ENCODE assay signal across 22 mouse cellular contexts in genomic region chr10:42004690-42005089, GRCm38 (mm10). TPM values are rescaled to one million over a fixed set of nuclear protein-coding genes. Genes with fewer than 3 reads are reported as not detected.
A peak's percentile ranks its signal among the peaks of the same experiment; 100 is the strongest.
DNase-seq lines count a peak whose midpoint lies in the region; ATAC-seq lines count a peak whose summit lies in the region.
"Had no signal": no experiment of that assay in that cellular context is flagged by ENCODE, and none has a peak within 500 bp of the region (broad histone marks: within the 10 kb centered on the region; RNA-seq: fewer than 3 reads in every experiment).

No protein-coding gene starts in this region.

- no peak overlapping the region for H3K27ac ChIP-seq in forebrain, embryonic 11.5 days (ENCODE audit: low read depth, low read length)
- no peak overlapping the region for H3K27ac ChIP-seq in forebrain, embryonic 15.5 days (replicated peaks)
- peak overlapping the region; percentile 74; the same call in 1 of the 2 replicates for H3K27ac ChIP-seq in heart, embryonic 12.5 days (ENCODE audit: poor library complexity, severe bottlenecking)
- peak overlapping the region; percentile 84 for H3K27ac ChIP-seq in heart, embryonic 15.5 days
- no peak overlapping the region for H3K27ac ChIP-seq in heart, embryonic 10.5 days
- no peak overlapping the region for H3K27ac ChIP-seq in midbrain, embryonic 11.5 days (ENCODE audit: low read depth, low read length)
- no peak overlapping the region for H3K27ac ChIP-seq in midbrain, embryonic 10.5 days (replicated peaks)
- H3K27ac ChIP-seq: forebrain, embryonic 10.5 days; hindbrain, embryonic 14.5 days; hindbrain, postnatal 0 days had no signal

- H3K27me3 ChIP-seq in forebrain, embryonic 11.5 days (ENCODE audit: control insufficient read depth, insufficient read depth, low read length) = no peaks in the 10 kb centered on the region
- H3K27me3 ChIP-seq in forebrain, embryonic 15.5 days = no peaks in the 10 kb centered on the region
- no peaks in the 10 kb centered on the region for H3K27me3 ChIP-seq in heart, embryonic 12.5 days (replicated peaks)
- H3K27me3 ChIP-seq in heart, embryonic 15.5 days = no peaks in the 10 kb centered on the region
- H3K27me3 ChIP-seq in heart, embryonic 10.5 days (ENCODE audit: insufficient read depth, poor library complexity, severe bottlenecking) = 0 out of 2 replicates have a peak, but pooled peaks cover 5% of the 10 kb centered on the region
- H3K27me3 ChIP-seq in midbrain, embryonic 11.5 days (ENCODE audit: control insufficient read depth, insufficient read depth, low read length) = no peaks in the 10 kb centered on the region
- 0 out of 2 replicates have a peak, but pooled peaks cover 4% of the 10 kb centered on the region for H3K27me3 ChIP-seq in midbrain, embryonic 10.5 days (ENCODE audit: low read depth, poor library complexity, severe bottlenecking)
- H3K27me3 ChIP-seq: Patski had no signal

- WGBS in forebrain, embryonic 11.5 days = 77% methylated on average over 7 of the region's 7 CpGs
- 70% methylated on average over 7 of the region's 7 CpGs for WGBS in forebrain, embryonic 15.5 days
- 29% methylated on average over 7 of the region's 7 CpGs for WGBS in heart, embryonic 12.5 days
- 32% methylated on average over 7 of the region's 7 CpGs for WGBS in heart, embryonic 15.5 days
- 37% methylated on average over 7 of the region's 7 CpGs for WGBS in heart, embryonic 10.5 days
- WGBS in midbrain, embryonic 11.5 days = 75% methylated on average over 7 of the region's 7 CpGs
- WGBS in midbrain, embryonic 10.5 days = 79% methylated on average over 7 of the region's 7 CpGs

- no peaks in the 10 kb centered on the region for H3K36me3 ChIP-seq in forebrain, embryonic 11.5 days (ENCODE audit: control insufficient read depth, insufficient read depth, low read length)
- H3K36me3 ChIP-seq in forebrain, embryonic 15.5 days = 0 out of 2 replicates have a peak, but pooled peaks cover 2% of the 10 kb centered on the region
- H3K36me3 ChIP-seq in heart, embryonic 12.5 days = no peaks in the 10 kb centered on the region
- H3K36me3 ChIP-seq in heart, embryonic 15.5 days = no peaks in the 10 kb centered on the region
- H3K36me3 ChIP-seq in heart, embryonic 10.5 days = no peaks in the 10 kb centered on the region
- H3K36me3 ChIP-seq in midbrain, embryonic 11.5 days (ENCODE audit: control insufficient read depth, insufficient read depth, low read length) = no peaks in the 10 kb centered on the region
- no peaks in the 10 kb centered on the region for H3K36me3 ChIP-seq in midbrain, embryonic 10.5 days
- H3K36me3 ChIP-seq: forebrain, embryonic 10.5 days had no signal

- DNase-seq in forebrain, embryonic 11.5 days (ENCODE audit: low spot score) = peak; percentile 30
- DNase-seq in heart, adult 18-20 months = no peak
- DNase-seq in heart, embryonic 10.5 days (ENCODE audit: low spot score) = no peak
- peak; percentile 6 for DNase-seq in midbrain, embryonic 11.5 days (ENCODE audit: low spot score, missing footprints)
- no peak for DNase-seq in midbrain, embryonic 10.5 days (ENCODE audit: low spot score)
- DNase-seq: adrenal gland, postnatal 10 days; adrenal gland, postnatal 36 days; cerebellum, adult 18-20 months; cerebellum, adult 9-10 months; gastrocnemius, postnatal 25 days; kidney, adult 18-20 months; kidney, adult 9 months had no signal

- H3K4me3 ChIP-seq in forebrain, embryonic 11.5 days (ENCODE audit: low read depth, low read length) = no peak overlapping the region
- H3K4me3 ChIP-seq in forebrain, embryonic 15.5 days = no peak overlapping the region
- H3K4me3 ChIP-seq in heart, embryonic 12.5 days = no peak overlapping the region
- no peak overlapping the region for H3K4me3 ChIP-seq in heart, embryonic 15.5 days
- H3K4me3 ChIP-seq in heart, embryonic 10.5 days = no peak overlapping the region
- H3K4me3 ChIP-seq in midbrain, embryonic 11.5 days (ENCODE audit: low read depth, low read length) = no peak overlapping the region
- no peak overlapping the region for H3K4me3 ChIP-seq in midbrain, embryonic 10.5 days
- H3K4me3 ChIP-seq: forebrain, embryonic 10.5 days had no signal

- no peak overlapping the region for H3K9ac ChIP-seq in forebrain, embryonic 11.5 days (ENCODE audit: low read length)
- H3K9ac ChIP-seq in forebrain, embryonic 15.5 days (replicated peaks) = no peak overlapping the region
- H3K9ac ChIP-seq in heart, embryonic 12.5 days = no peak overlapping the region
- no peak overlapping the region for H3K9ac ChIP-seq in heart, embryonic 15.5 days
- H3K9ac ChIP-seq in midbrain, embryonic 11.5 days (ENCODE audit: low read length) = no peak overlapping the region
- H3K9ac ChIP-seq: hindbrain, embryonic 14.5 days had no signal

- ATAC-seq in forebrain, embryonic 11.5 days (replicated peaks; ENCODE audit: low FRiP score) = no peak
- ATAC-seq in forebrain, embryonic 15.5 days (replicated peaks) = no peak
- ATAC-seq in heart, embryonic 12.5 days (ENCODE audit: insufficient number of reproducible peaks, low FRiP score) = no peak
- ATAC-seq in heart, embryonic 15.5 days (replicated peaks; ENCODE audit: insufficient number of reproducible peaks, insufficient read depth, low FRiP score, low read depth) = peak; percentile 43; the same call in 1 of the 2 replicates
- no peak for ATAC-seq in midbrain, embryonic 11.5 days (ENCODE audit: low FRiP score)
- ATAC-seq: forebrain, embryonic 14.5 days; inflammation-experienced regulatory T-cells, adult 6 months; intestine, embryonic 16.5 days; Patski had no signal

- H3K9me3 ChIP-seq in forebrain, embryonic 11.5 days (ENCODE audit: control insufficient read depth, low read length) = no peaks in the 10 kb centered on the region
- H3K9me3 ChIP-seq in forebrain, embryonic 15.5 days = no peaks in the 10 kb centered on the region
- no peaks in the 10 kb centered on the region for H3K9me3 ChIP-seq in heart, embryonic 12.5 days (replicated peaks)
- no peaks in the 10 kb centered on the region for H3K9me3 ChIP-seq in heart, embryonic 15.5 days (replicated peaks)
- H3K9me3 ChIP-seq in heart, embryonic 10.5 days = no peaks in the 10 kb centered on the region
- H3K9me3 ChIP-seq in midbrain, embryonic 11.5 days (ENCODE audit: control insufficient read depth, low read length) = no peaks in the 10 kb centered on the region
- H3K9me3 ChIP-seq in midbrain, embryonic 10.5 days (replicated peaks) = no peaks in the 10 kb centered on the region
- H3K9me3 ChIP-seq: forebrain, embryonic 10.5 days had no signal

- H3K4me1 ChIP-seq in forebrain, embryonic 11.5 days (replicated peaks; ENCODE audit: control insufficient read depth, insufficient read depth, low read length) = no peaks in the 10 kb centered on the region
- H3K4me1 ChIP-seq in forebrain, embryonic 15.5 days = no peaks in the 10 kb centered on the region
- H3K4me1 ChIP-seq in heart, embryonic 12.5 days (replicated peaks) = peaks cover 28% of the 10 kb centered on the region
- H3K4me1 ChIP-seq in heart, embryonic 15.5 days (replicated peaks) = peaks cover 26% of the 10 kb centered on the region
- peaks cover 19% of the 10 kb centered on the region for H3K4me1 ChIP-seq in heart, embryonic 10.5 days
- H3K4me1 ChIP-seq in midbrain, embryonic 11.5 days (ENCODE audit: control insufficient read depth, insufficient read depth, low read length) = no peaks in the 10 kb centered on the region
- peaks cover 5% of the 10 kb centered on the region; the same call in 1 of the 2 replicates for H3K4me1 ChIP-seq in midbrain, embryonic 10.5 days
- H3K4me1 ChIP-seq: forebrain, embryonic 10.5 days had no signal

- no peak overlapping the region for H3K4me2 ChIP-seq in forebrain, embryonic 11.5 days (ENCODE audit: low read depth, low read length, severe bottlenecking)
- H3K4me2 ChIP-seq in forebrain, embryonic 15.5 days (replicated peaks) = no peak overlapping the region
- peak overlapping the region; percentile 17 for H3K4me2 ChIP-seq in heart, embryonic 12.5 days
- peak overlapping the region; percentile 36 for H3K4me2 ChIP-seq in heart, embryonic 15.5 days
- no peak overlapping the region for H3K4me2 ChIP-seq in midbrain, embryonic 11.5 days
- H3K4me2 ChIP-seq: hindbrain, embryonic 14.5 days had no signal

RNA-seq across cellular contexts. Expression of gene Armc2, which starts 13.6 kb away (rescaled TPM):
- 4.5 and 5.7 TPM in 2 replicates for polyA plus RNA-seq in forebrain, embryonic 11.5 days (2014; fragmentation: Nextera tagmentation; extraction: Ambion mirVana)
- polyA plus RNA-seq in forebrain, embryonic 15.5 days (2015; fragmentation: Nextera tagmentation; extraction: Ambion mirVana) = 9.0 and 11.0 TPM in 2 replicates
- polyA plus RNA-seq in heart, embryonic 12.5 days (2016; fragmentation: Nextera tagmentation; extraction: Ambion mirVana) = 1.2 and 1.7 TPM in 2 replicates
- total RNA-seq in heart, adult 18-20 months (2021) = 10 to 100 TPM; 18.4 to 22.6 TPM
- 2.3 and 2.4 TPM in 2 replicates for polyA plus RNA-seq in heart, embryonic 15.5 days (2015; fragmentation: Nextera tagmentation; extraction: Ambion mirVana)
- polyA plus RNA-seq in heart, embryonic 10.5 days (2016; fragmentation: Nextera tagmentation; extraction: Ambion mirVana) = 0.99 and 1.4 TPM in 2 replicates
- polyA plus RNA-seq in midbrain, embryonic 11.5 days (2014; fragmentation: Nextera tagmentation; extraction: Ambion mirVana) = 2.4 and 3.8 TPM in 2 replicates
- 1.5 and 1.6 TPM in 2 replicates for polyA plus RNA-seq in midbrain, embryonic 10.5 days (2016; fragmentation: Nextera tagmentation; extraction: Ambion mirVana)

Comparison
In these comparisons a context has a peak if more than half of its experiments do, and no peak if none do; other contexts are left out.
1. DNase-seq: peak in forebrain, embryonic 11.5 days (single experiment) and midbrain, embryonic 11.5 days (single experiment); none in heart, adult 18-20 months (0 of 2), heart, embryonic 10.5 days (single experiment) and midbrain, embryonic 10.5 days (single experiment).
2. H3K27ac ChIP-seq: peak in heart, embryonic 12.5 days (single experiment) and heart, embryonic 15.5 days (single experiment); none in forebrain, embryonic 11.5 days (single experiment), forebrain, embryonic 15.5 days (single experiment), heart, embryonic 10.5 days (single experiment), midbrain, embryonic 11.5 days (single experiment) and midbrain, embryonic 10.5 days (single experiment).
3. H3K4me2 ChIP-seq: peak in heart, embryonic 12.5 days (single experiment) and heart, embryonic 15.5 days (single experiment); none in forebrain, embryonic 11.5 days (single experiment), forebrain, embryonic 15.5 days (single experiment) and midbrain, embryonic 11.5 days (single experiment).